Mouse (Mus musculus): Measurements from ENCODE around the gene Sorbs2. TPM values are rescaled to one million over a fixed set of nuclear protein-coding genes. Genes with fewer than 3 reads are reported as not detected.

Gene Sorbs2
- total RNA-seq, 1 experiment, result 2.1 TPM

GRCm38 (mm10) chr8:45761053-45761452 lies 253.5 kb downstream of the Sorbs2 start:
- in situ Hi-C loops (cut with MboI; ENCODE audit: low sequenced_read_pairs in 2 of 2, unreplicated experiment in 2 of 2), result no loop called here
- H3K4me3 ChIP-seq (ENCODE audit: insufficient read depth in 1 of 2, low read depth in 1 of 2, low read length in 2 of 2, poor library complexity in 1 of 2, severe bottlenecking in 1 of 2), result no peak overlapping the region
- no peaks in the 10 kb centered on the region for H3K4me1 ChIP-seq (ENCODE audit: control insufficient read depth in 2 of 2, insufficient read depth in 2 of 2, low read length in 2 of 2, poor library complexity in 1 of 2)
- no peak overlapping the region for H3K9ac ChIP-seq (ENCODE audit: insufficient read depth, low read depth, low read length, poor library complexity, severe bottlenecking)
- no peaks in the 10 kb centered on the region for H3K36me3 ChIP-seq (ENCODE audit: control insufficient read depth, insufficient read depth, low read length, poor library complexity, severe bottlenecking)
- no peaks in the 10 kb centered on the region for H3K9me3 ChIP-seq (ENCODE audit: control insufficient read depth, insufficient read depth, low read depth, low read length)
- H3K27ac ChIP-seq (ENCODE audit: insufficient read depth, low read depth, low read length, poor library complexity, severe bottlenecking), result no peak overlapping the region
- TF ChIP-seq HCFC1 (IDR thresholded peaks at IDR 0.05; ENCODE audit: borderline replicate concordance, insufficient read depth, low read length) (no peak), CHD2 (IDR thresholded peaks at IDR 0.05; ENCODE audit: low read depth, low read length) (no peak), ZNF384 (IDR thresholded peaks at IDR 0.05; ENCODE audit: low read depth, low read length) (no peak), MAFK (IDR thresholded peaks at IDR 0.05; ENCODE audit: insufficient read depth, low read depth, low read length) (no peak), ZC3H11A (IDR thresholded peaks at IDR 0.05; ENCODE audit: borderline replicate concordance, low read depth, low read length) (no peak)
- DNase-seq (ENCODE audit: low read depth, low spot score), result no peak

GRCm38 (mm10) chr8:45762982-45763689 lies 255.5 kb downstream of the Sorbs2 start:
- H3K9ac ChIP-seq (ENCODE audit: insufficient read depth, low read depth, low read length, poor library complexity, severe bottlenecking), result no peak overlapping the region
- TF ChIP-seq HCFC1 (IDR thresholded peaks at IDR 0.05; ENCODE audit: borderline replicate concordance, insufficient read depth, low read length), result no peak
- TF ChIP-seq CHD2 (IDR thresholded peaks at IDR 0.05; ENCODE audit: low read depth, low read length), result no peak
- no peak for TF ChIP-seq ZC3H11A (IDR thresholded peaks at IDR 0.05; ENCODE audit: borderline replicate concordance, low read depth, low read length)
- no peak for DNase-seq (ENCODE audit: low read depth, low spot score)
- in situ Hi-C loops (cut with MboI; ENCODE audit: low sequenced_read_pairs in 2 of 2, unreplicated experiment in 2 of 2), result no loop called here
- H3K36me3 ChIP-seq (ENCODE audit: control insufficient read depth, insufficient read depth, low read length, poor library complexity, severe bottlenecking), result no peaks in the 10 kb centered on the region
- no peaks in the 10 kb centered on the region for H3K4me1 ChIP-seq (ENCODE audit: control insufficient read depth in 2 of 2, insufficient read depth in 2 of 2, low read length in 2 of 2, poor library complexity in 1 of 2)
- no peak overlapping the region for H3K27ac ChIP-seq (ENCODE audit: insufficient read depth, low read depth, low read length, poor library complexity, severe bottlenecking)
- no peaks in the 10 kb centered on the region for H3K9me3 ChIP-seq (ENCODE audit: control insufficient read depth, insufficient read depth, low read depth, low read length)
- H3K4me3 ChIP-seq (ENCODE audit: insufficient read depth in 1 of 2, low read depth in 1 of 2, low read length in 2 of 2, poor library complexity in 1 of 2, severe bottlenecking in 1 of 2), result no peak overlapping the region

- no peak overlapping the region for H3K27ac ChIP-seq (ENCODE audit: insufficient read depth, low read depth, low read length, poor library complexity, severe bottlenecking)
- no peaks in the 10 kb centered on the region for H3K9me3 ChIP-seq (ENCODE audit: control insufficient read depth, insufficient read depth, low read depth, low read length)
- TF ChIP-seq CHD2 (IDR thresholded peaks at IDR 0.05; ENCODE audit: low read depth, low read length) (no peak), MAFK (IDR thresholded peaks at IDR 0.05; ENCODE audit: insufficient read depth, low read depth, low read length) (no peak), ZNF384 (IDR thresholded peaks at IDR 0.05; ENCODE audit: low read depth, low read length) (no peak), ZC3H11A (IDR thresholded peaks at IDR 0.05; ENCODE audit: borderline replicate concordance, low read depth, low read length) (no peak), HCFC1 (IDR thresholded peaks at IDR 0.05; ENCODE audit: borderline replicate concordance, insufficient read depth, low read length) (no peak)
- H3K9ac ChIP-seq (ENCODE audit: insufficient read depth, low read depth, low read length, poor library complexity, severe bottlenecking), result no peak overlapping the region
- H3K36me3 ChIP-seq (ENCODE audit: control insufficient read depth, insufficient read depth, low read length, poor library complexity, severe bottlenecking), result no peaks in the 10 kb centered on the region
- no peak for DNase-seq (ENCODE audit: low read depth, low spot score)
- H3K4me1 ChIP-seq (ENCODE audit: control insufficient read depth in 2 of 2, insufficient read depth in 2 of 2, low read length in 2 of 2, poor library complexity in 1 of 2), result no peaks in the 10 kb centered on the region
- in situ Hi-C loops (cut with MboI; ENCODE audit: low sequenced_read_pairs in 2 of 2, unreplicated experiment in 2 of 2), result no loop called here
- no peak overlapping the region for H3K4me3 ChIP-seq (ENCODE audit: insufficient read depth in 1 of 2, low read depth in 1 of 2, low read length in 2 of 2, poor library complexity in 1 of 2, severe bottlenecking in 1 of 2)
Observed at GRCm38 (mm10) chr8:45763690-45764342, 256.2 kb downstream of the Sorbs2 start.

GRCm38 (mm10) chr8:45766138-45766537 lies 258.6 kb downstream of the Sorbs2 start:
- in situ Hi-C loops (cut with MboI; ENCODE audit: low sequenced_read_pairs in 2 of 2, unreplicated experiment in 2 of 2), result no loop called here
- no peak for DNase-seq (ENCODE audit: low read depth, low spot score)

More at GRCm38 (mm10) chr8:45766138-45766537, 258.6 kb downstream of the Sorbs2 start:
- TF ChIP-seq HCFC1 (IDR thresholded peaks at IDR 0.05; ENCODE audit: borderline replicate concordance, insufficient read depth, low read length), result no peak
- TF ChIP-seq CHD2 (IDR thresholded peaks at IDR 0.05; ENCODE audit: low read depth, low read length), result no peak
- TF ChIP-seq ZC3H11A (IDR thresholded peaks at IDR 0.05; ENCODE audit: borderline replicate concordance, low read depth, low read length), result no peak
- no peak for TF ChIP-seq MAFK (IDR thresholded peaks at IDR 0.05; ENCODE audit: insufficient read depth, low read depth, low read length)
- no peak for TF ChIP-seq ZNF384 (IDR thresholded peaks at IDR 0.05; ENCODE audit: low read depth, low read length)
- H3K4me3 ChIP-seq (ENCODE audit: insufficient read depth in 1 of 2, low read depth in 1 of 2, low read length in 2 of 2, poor library complexity in 1 of 2, severe bottlenecking in 1 of 2), result no peak overlapping the region
- H3K9ac ChIP-seq (ENCODE audit: insufficient read depth, low read depth, low read length, poor library complexity, severe bottlenecking), result no peak overlapping the region
- H3K36me3 ChIP-seq (ENCODE audit: control insufficient read depth, insufficient read depth, low read length, poor library complexity, severe bottlenecking), result no peaks in the 10 kb centered on the region
- H3K9me3 ChIP-seq (ENCODE audit: control insufficient read depth, insufficient read depth, low read depth, low read length), result no peaks in the 10 kb centered on the region
- no peaks in the 10 kb centered on the region for H3K4me1 ChIP-seq (ENCODE audit: control insufficient read depth in 2 of 2, insufficient read depth in 2 of 2, low read length in 2 of 2, poor library complexity in 1 of 2)
- no peak overlapping the region for H3K27ac ChIP-seq (ENCODE audit: insufficient read depth, low read depth, low read length, poor library complexity, severe bottlenecking)

Measured in ES-E14 (cell line).